Mouse (Mus musculus) stomach, postnatal 0 days (tissue): Measurements from ENCODE around the gene Jmjd6. TPM values are rescaled to one million over a fixed set of nuclear protein-coding genes. Genes with fewer than 3 reads are reported as not detected.

Source experiments
- ATAC-seq: fragments of 200-750 bp; cut with Nextera tagmentation; 2 replicates; pipeline ENCODE4 v1.8.0; 2017; ENCODE audit not compliant: low FRiP score, low TSS enrichment
- DNase-seq: peaks from one replicate; pipeline ENCODE4 v3.0.0-alpha.2; 2016; ENCODE audit warnings: low spot score
- H3K27ac ChIP-seq: fragments of 300-500 bp; sonication (generic); replicated peaks from 2 replicates; pipeline ENCODE4 v1.5.1; 2014; ENCODE audit warnings: mild to moderate bottlenecking, control low read depth
- H3K27me3 ChIP-seq: fragments of 300-500 bp; sonication (generic); 2 replicates; pipeline ENCODE4 v1.6.1; 2014; ENCODE audit warnings: low read length; ENCODE audit not compliant: control insufficient read depth, insufficient read depth
- H3K36me3 ChIP-seq: fragments of 300-500 bp; sonication (generic); 2 replicates; pipeline ENCODE4 v1.6.1; 2014; ENCODE audit warnings: low read length, mixed read lengths; ENCODE audit not compliant: control insufficient read depth, insufficient read depth
- H3K4me1 ChIP-seq: fragments of 300-500 bp; sonication (generic); replicated peaks from 2 replicates; pipeline ENCODE4 v1.6.1; 2014; ENCODE audit warnings: antibody characterized with exemption; ENCODE audit not compliant: control insufficient read depth, insufficient read depth
- H3K4me2 ChIP-seq: fragments of 300-500 bp; sonication (generic); replicated peaks from 2 replicates; pipeline ENCODE4 v1.6.1; 2014; ENCODE audit warnings: low read depth, mild to moderate bottlenecking, control low read depth, moderate library complexity
- H3K4me3 ChIP-seq: fragments of 300-500 bp; sonication (generic); 2 replicates; pipeline ENCODE4 v1.5.1; 2014; ENCODE audit warnings: low read depth, low read length, control low read depth
- H3K9ac ChIP-seq: fragments of 300-500 bp; sonication (generic); 2 replicates; pipeline ENCODE4 v1.6.1; 2014; ENCODE audit warnings: mild to moderate bottlenecking, low read length, control low read depth, mixed read lengths
- H3K9me3 ChIP-seq: fragments of 300-500 bp; sonication (generic); 2 replicates; pipeline ENCODE4 v1.6.1; 2016; ENCODE audit warnings: low read length; ENCODE audit not compliant: control insufficient read depth
- CTCF ChIP-seq: IDR thresholded peaks from 2 replicates; pipeline ENCODE4 v1.5.1; 2016; ENCODE audit warnings: antibody characterized with exemption, low read depth, mild to moderate bottlenecking, moderate library complexity
- EP300 ChIP-seq: optimal IDR thresholded peaks from 2 replicates; pipeline ENCODE3; 2016; ENCODE audit warnings: antibody characterized with exemption
- WGBS: fragments of 180-500 bp; shearing (Covaris S2); extraction: QIAGEN DNeasy Blood & Tissue Kit; methylation state at CpG from one replicate; pipeline ENCODE4 v1.1.7; 2014; 5-methylcytosine and 5-hydroxymethylcytosine counted together
- polyA plus RNA-seq: library from polyadenylated mRNA; unstranded; fragments of >200 nt; fragmentation: Nextera tagmentation; extraction: Ambion mirVana; gene quantifications from 2 replicates; pipeline ENCODE4 v1.2.1, GENCODE M21; 2015

Jmjd6 gene
- polyA plus RNA-seq, 1 experiment from 2014 or later: 31.8 TPM

- WGBS: 81% methylated on average over 4 of the region's 4 CpGs
- Histone ChIP-seq H3K36me3 (peaks cover 3% of the 10 kb centered on the region; the same call in 1 of the 2 replicates), H3K27me3 (no peaks in the 10 kb centered on the region), H3K4me3 (no peak overlapping the region), H3K4me1 (peaks cover 3% of the 10 kb centered on the region), H3K27ac (no peak overlapping the region), H3K4me2 (no peak overlapping the region), H3K9me3 (no peaks in the 10 kb centered on the region), H3K9ac (no peak overlapping the region)
- DNase-seq (no peak), ATAC-seq (no peak)
- no peak for TF ChIP-seq CTCF
- no peak for TF ChIP-seq EP300
Observed at GRCm38 (mm10) chr11:116846593-116847181, 3.4 kb upstream of the Jmjd6 start.

DNA sequence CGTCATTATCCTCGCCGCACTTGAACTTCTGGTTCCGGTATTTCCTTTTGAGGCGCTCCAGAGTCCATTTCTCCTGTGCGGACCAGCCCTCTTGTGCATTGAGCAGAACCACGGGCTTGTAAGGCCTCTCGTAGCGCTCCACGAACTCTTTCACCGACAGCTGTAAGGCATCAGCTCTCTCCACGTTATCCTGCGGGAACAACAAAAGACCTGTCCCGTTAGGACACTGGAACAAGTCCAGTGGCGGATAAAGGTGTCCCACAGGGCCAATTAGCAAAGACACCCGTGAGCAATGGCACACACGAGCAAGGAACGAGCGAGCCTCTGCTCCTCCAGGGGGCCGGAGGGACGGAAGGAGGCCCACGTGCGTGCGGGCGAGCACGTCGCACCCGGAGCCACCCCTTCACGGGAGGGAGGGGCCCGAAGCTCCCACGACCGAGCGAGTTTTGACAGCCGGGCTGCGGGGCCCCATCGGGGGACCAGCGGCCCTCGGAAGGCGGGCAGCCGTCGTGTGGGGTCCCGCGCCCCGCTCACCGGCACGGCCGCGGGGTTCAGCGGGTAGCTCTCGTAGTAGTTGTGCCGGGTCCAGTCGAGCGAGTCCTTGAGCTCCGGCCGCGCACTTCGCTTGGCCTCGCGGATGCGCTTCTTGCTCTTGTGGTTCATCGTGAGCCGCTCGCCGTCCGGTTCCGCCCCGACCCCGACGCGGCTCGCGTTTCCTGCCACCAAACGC lies 553 bp downstream of the Jmjd6 start:
- under 1% methylated on average over 68 of the region's 73 CpGs for WGBS
- H3K4me3 ChIP-seq: peak overlapping the region; percentile 85
- ATAC-seq: peak; percentile 38
- peak overlapping the region; percentile 91 for H3K9ac ChIP-seq
- TF ChIP-seq CTCF (peak; percentile 40; the same call in 1 of the 2 replicates), EP300 (no peak)
- peaks cover 6% of the 10 kb centered on the region for H3K4me1 ChIP-seq
- no peaks in the 10 kb centered on the region for H3K27me3 ChIP-seq
- peak overlapping the region; percentile 75 for H3K4me2 ChIP-seq
- H3K9me3 ChIP-seq: no peaks in the 10 kb centered on the region
- peak overlapping the region; percentile 99 for H3K27ac ChIP-seq
- DNase-seq: peak; percentile 78
- H3K36me3 ChIP-seq: peaks cover 12% of the 10 kb centered on the region

GRCm38 (mm10) chr11:116840748-116841147 lies 2.5 kb downstream of the Jmjd6 start:
- no peak for ATAC-seq
- Histone ChIP-seq H3K36me3 (peaks cover 21% of the 10 kb centered on the region), H3K9me3 (no peaks in the 10 kb centered on the region), H3K4me2 (peak overlapping the region; percentile 75), H3K4me3 (no peak overlapping the region), H3K27me3 (no peaks in the 10 kb centered on the region), H3K9ac (peak overlapping the region; percentile 35; the same call in 1 of the 2 replicates), H3K27ac (no peak overlapping the region), H3K4me1 (peaks cover 6% of the 10 kb centered on the region)
- WGBS: 69% methylated on average over 4 of the region's 4 CpGs
- no peak for DNase-seq
- no peak for TF ChIP-seq EP300
- peak; percentile 25; the same call in 1 of the 2 replicates for TF ChIP-seq CTCF

- H3K9ac ChIP-seq: no peak overlapping the region
- H3K4me1 ChIP-seq: peaks cover 6% of the 10 kb centered on the region
- no peak overlapping the region for H3K4me2 ChIP-seq
- H3K27me3 ChIP-seq: no peaks in the 10 kb centered on the region
- H3K4me3 ChIP-seq: no peak overlapping the region
- TF ChIP-seq EP300 (no peak), CTCF (no peak)
- H3K36me3 ChIP-seq: peaks cover 23% of the 10 kb centered on the region
- DNase-seq (no peak), ATAC-seq (no peak)
- H3K27ac ChIP-seq: no peak overlapping the region
- 67% methylated on average over 7 of the region's 7 CpGs for WGBS
- no peaks in the 10 kb centered on the region for H3K9me3 ChIP-seq
Observed at GRCm38 (mm10) chr11:116839601-116840000, 3.6 kb downstream of the Jmjd6 start.

DNA sequence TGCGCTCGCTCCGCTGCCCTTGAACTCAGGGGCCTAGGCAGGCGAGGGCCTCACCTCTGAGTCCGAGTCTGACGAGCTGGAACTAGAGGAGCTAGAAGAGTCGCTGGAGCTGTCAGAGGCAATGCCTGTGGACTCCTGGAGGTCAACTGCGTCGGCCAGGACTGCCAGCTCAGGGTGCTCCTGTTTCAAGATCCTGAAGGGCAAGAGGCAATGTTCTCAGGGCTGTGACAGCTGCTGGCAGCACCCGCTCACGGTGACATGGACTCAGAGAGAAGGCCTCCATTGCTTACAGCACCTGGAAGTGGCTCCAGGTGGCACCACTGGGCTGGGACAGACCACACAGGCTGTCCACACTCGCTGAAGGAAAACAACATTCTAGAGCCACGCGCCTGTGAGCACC lies 4.3 kb downstream of the Jmjd6 start:
- Histone ChIP-seq H3K27ac (no peak overlapping the region), H3K4me3 (no peak overlapping the region), H3K9ac (no peak overlapping the region), H3K4me2 (no peak overlapping the region), H3K36me3 (peaks cover 27% of the 10 kb centered on the region), H3K27me3 (no peaks in the 10 kb centered on the region), H3K9me3 (no peaks in the 10 kb centered on the region), H3K4me1 (peaks cover 6% of the 10 kb centered on the region)
- DNase-seq (peak; percentile 50), ATAC-seq (no peak)
- no peak for TF ChIP-seq EP300
- TF ChIP-seq CTCF: peak; percentile 32
- 84% methylated on average over 14 of the region's 14 CpGs for WGBS

DNA sequence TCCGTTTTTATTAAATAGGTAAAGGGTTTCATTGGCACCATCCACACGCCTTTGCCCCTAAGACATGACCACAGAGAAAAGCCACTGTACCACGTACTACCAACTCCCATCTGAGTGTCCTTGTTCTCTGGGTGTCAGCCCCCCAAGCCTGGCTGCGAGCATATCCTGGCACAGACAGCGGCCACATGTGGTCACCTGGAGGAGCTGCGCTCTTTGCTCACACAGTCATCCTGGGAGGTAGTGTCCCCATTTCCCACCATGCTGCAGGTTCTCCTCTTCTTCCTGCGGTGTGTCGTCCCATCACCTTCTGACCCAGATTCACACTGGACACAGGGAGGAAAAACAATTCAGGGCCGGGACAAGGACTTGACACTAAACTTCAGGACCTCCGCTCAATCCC lies 5.8 kb downstream of the Jmjd6 start:
- Histone ChIP-seq H3K4me2 (no peak overlapping the region), H3K9ac (no peak overlapping the region), H3K4me1 (peaks cover 6% of the 10 kb centered on the region), H3K9me3 (no peaks in the 10 kb centered on the region), H3K36me3 (peaks cover 27% of the 10 kb centered on the region), H3K27ac (no peak overlapping the region), H3K27me3 (no peaks in the 10 kb centered on the region), H3K4me3 (no peak overlapping the region)
- peak; percentile 24; the same call in 1 of the 2 replicates for TF ChIP-seq CTCF
- TF ChIP-seq EP300: no peak
- ATAC-seq (no peak), DNase-seq (no peak)
- 88% methylated on average over 10 of the region's 10 CpGs for WGBS
